Mouse (Mus musculus) neural tube, embryonic 14.5 days (tissue): ENCODE measurements around the gene Plin2. TPM values are rescaled to one million over a fixed set of nuclear protein-coding genes. Genes with fewer than 3 reads are reported as not detected.

ENCODE experiments used
- ATAC-seq: fragments of 200-750 bp; cut with Nextera tagmentation; 2 replicates; pipeline ENCODE4 v1.8.0; 2017; ENCODE audit warnings: low read depth, mild to moderate bottlenecking, moderate TSS enrichment, moderate library complexity
- H3K27ac ChIP-seq: fragments of 300-500 bp; sonication (generic); 2 replicates; pipeline ENCODE4 v1.5.1; 2014; ENCODE audit warnings: low read depth, mild to moderate bottlenecking, control low read depth, low read length, moderate library complexity, mixed read lengths
- H3K27me3 ChIP-seq: fragments of 300-500 bp; sonication (generic); 2 replicates; pipeline ENCODE4 v1.6.1; 2014; ENCODE audit warnings: low read length; ENCODE audit not compliant: control insufficient read depth, insufficient read depth
- H3K36me3 ChIP-seq: fragments of 300-500 bp; sonication (generic); 2 replicates; pipeline ENCODE4 v1.6.1; 2014; ENCODE audit warnings: low read length, mixed read lengths; ENCODE audit not compliant: control insufficient read depth, insufficient read depth
- H3K4me1 ChIP-seq: fragments of 300-500 bp; sonication (generic); 2 replicates; pipeline ENCODE4 v1.6.1; 2014; ENCODE audit warnings: low read length; ENCODE audit not compliant: control insufficient read depth, insufficient read depth
- H3K4me2 ChIP-seq: fragments of 300-500 bp; sonication (generic); 2 replicates; pipeline ENCODE4 v1.6.1; 2014; ENCODE audit warnings: mild to moderate bottlenecking, low read depth, low read length, control low read depth
- H3K4me3 ChIP-seq: fragments of 300-500 bp; sonication (generic); 2 replicates; pipeline ENCODE4 v1.5.1; 2014; ENCODE audit warnings: low read depth, low read length, control low read depth, mixed read lengths
- H3K9ac ChIP-seq: fragments of 300-500 bp; sonication (generic); replicated peaks from 2 replicates; pipeline ENCODE4 v1.6.1; 2014; ENCODE audit warnings: low read depth, mild to moderate bottlenecking, control low read depth, low read length, mixed read lengths
- H3K9me3 ChIP-seq: fragments of 300-500 bp; sonication (generic); 2 replicates; pipeline ENCODE4 v1.6.1; 2016; ENCODE audit warnings: low read length; ENCODE audit not compliant: control insufficient read depth
- WGBS: fragments of 180-500 bp; shearing (Covaris S2); extraction: QIAGEN DNeasy Blood & Tissue Kit; methylation state at CpG from one replicate; pipeline ENCODE4 v1.1.7; 2014; 5-methylcytosine and 5-hydroxymethylcytosine counted together
- polyA plus RNA-seq: library from polyadenylated mRNA; unstranded; fragments of >200 nt; fragmentation: Nextera tagmentation; extraction: Ambion mirVana; gene quantifications from 2 replicates; pipeline ENCODE4 v1.2.1, GENCODE M21; 2014

Plin2 gene
- 33.9 and 53.9 TPM in 2 replicates for polyA plus RNA-seq

DNA sequence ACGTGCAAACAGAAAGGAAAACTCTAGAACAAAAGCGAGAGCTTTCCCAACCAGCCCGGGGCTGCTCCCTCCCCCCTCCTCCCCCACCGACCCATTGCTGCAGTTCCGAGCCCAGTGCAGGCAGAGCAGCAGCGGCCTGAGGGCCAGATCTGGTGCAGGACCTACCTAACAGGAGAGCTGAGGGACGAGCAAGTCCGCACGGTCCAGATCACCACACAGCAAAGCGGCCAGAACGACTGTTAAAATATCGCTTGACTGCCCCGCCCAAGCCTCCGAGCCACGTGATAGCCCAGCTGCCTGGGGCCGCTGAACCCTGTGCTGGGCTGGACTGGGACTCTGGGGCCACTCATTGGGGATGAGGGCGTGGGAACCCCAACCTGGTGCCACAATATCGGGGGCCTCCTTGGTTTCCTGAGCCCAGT is at the start of gene Plin2:
TSS of gene Plin2 (minus strand) at position 281 of the 422 bp plus-strand sequence.
- H3K9me3 ChIP-seq = no peaks in the 10 kb centered on the region
- WGBS = 0% methylated on average over 18 of the region's 18 CpGs
- H3K36me3 ChIP-seq = no peaks in the 10 kb centered on the region
- peak within 1 kb of the TSS; percentile 69 for H3K4me2 ChIP-seq
- peak within 1 kb of the TSS; percentile 45 for H3K4me3 ChIP-seq
- peak; percentile 88 for ATAC-seq
- no peaks in the 10 kb centered on the region for H3K27me3 ChIP-seq
- H3K9ac ChIP-seq = peak within 1 kb of the TSS; percentile 64
- no peaks in the 10 kb centered on the region for H3K4me1 ChIP-seq
- 0 out of 2 replicates have a peak within 1 kb of the TSS, but pooled peaks have one; percentile 45 for H3K27ac ChIP-seq

DNA sequence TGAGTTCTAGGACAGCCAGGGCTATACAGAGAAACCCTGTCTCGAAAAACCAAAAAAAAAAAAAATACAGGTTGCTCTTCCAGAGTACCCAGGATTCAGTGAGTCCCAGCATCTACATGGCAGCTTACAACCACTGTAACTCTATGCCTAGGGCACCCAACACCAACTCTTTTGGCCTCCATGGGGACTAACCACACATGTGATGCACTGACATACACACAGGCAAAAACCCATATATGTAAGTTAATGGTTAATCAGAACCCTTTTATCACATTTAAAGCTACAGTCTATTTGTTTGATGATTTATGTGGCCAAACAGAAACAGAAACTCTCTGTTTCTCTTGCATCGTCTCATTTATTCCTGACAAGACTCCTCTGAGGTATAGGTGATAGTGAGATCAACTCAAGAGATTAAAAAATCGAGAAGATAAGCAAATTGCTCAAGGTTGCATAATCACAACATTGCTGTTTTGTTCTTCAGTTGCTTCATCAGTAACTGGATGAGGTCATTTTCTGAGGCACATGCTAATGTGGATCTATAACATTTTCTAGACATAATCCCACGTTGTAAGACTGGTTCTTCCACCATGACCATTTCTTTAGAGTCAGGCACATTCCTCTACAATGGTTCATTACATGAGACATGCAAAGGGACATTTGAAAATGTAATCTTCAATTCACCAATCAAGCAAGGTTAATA is 49.2 kb upstream of the Plin2 start:
- no peaks in the 10 kb centered on the region for H3K9me3 ChIP-seq
- WGBS = 79% methylated on average over 4 of the region's 4 CpGs
- H3K4me1 ChIP-seq = no peaks in the 10 kb centered on the region
- H3K36me3 ChIP-seq = no peaks in the 10 kb centered on the region
- no peak overlapping the region for H3K27ac ChIP-seq
- H3K27me3 ChIP-seq = no peaks in the 10 kb centered on the region
- no peak overlapping the region for H3K4me2 ChIP-seq
- no peak overlapping the region for H3K4me3 ChIP-seq
- no peak for ATAC-seq
- no peak overlapping the region for H3K9ac ChIP-seq

DNA sequence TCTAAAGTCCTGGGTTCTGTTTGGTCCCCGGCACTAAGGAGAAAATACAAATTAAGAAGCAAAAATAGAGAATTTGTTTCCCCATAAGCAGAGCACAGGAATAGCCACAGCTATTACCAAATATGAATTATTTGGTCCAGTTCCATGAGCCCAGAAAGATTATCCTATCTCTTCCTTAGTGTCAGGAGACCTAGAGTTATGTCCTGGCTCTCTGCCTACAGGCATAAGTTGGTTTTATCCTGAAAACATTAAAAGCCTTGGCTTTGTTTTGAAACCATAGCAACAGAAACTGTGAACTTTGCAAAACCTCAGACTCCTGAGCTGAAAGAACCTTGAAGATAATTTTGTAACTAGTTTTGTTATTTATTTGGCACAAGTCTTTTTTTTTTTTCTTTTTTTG is 47.3 kb upstream of the Plin2 start:
- no peak overlapping the region for H3K27ac ChIP-seq
- H3K4me3 ChIP-seq = no peak overlapping the region
- 90% methylated on average over 1 of the region's 1 CpGs for WGBS
- no peak overlapping the region for H3K4me2 ChIP-seq
- H3K27me3 ChIP-seq = no peaks in the 10 kb centered on the region
- no peaks in the 10 kb centered on the region for H3K36me3 ChIP-seq
- H3K4me1 ChIP-seq = no peaks in the 10 kb centered on the region
- no peaks in the 10 kb centered on the region for H3K9me3 ChIP-seq
- H3K9ac ChIP-seq = no peak overlapping the region
- no peak for ATAC-seq

DNA sequence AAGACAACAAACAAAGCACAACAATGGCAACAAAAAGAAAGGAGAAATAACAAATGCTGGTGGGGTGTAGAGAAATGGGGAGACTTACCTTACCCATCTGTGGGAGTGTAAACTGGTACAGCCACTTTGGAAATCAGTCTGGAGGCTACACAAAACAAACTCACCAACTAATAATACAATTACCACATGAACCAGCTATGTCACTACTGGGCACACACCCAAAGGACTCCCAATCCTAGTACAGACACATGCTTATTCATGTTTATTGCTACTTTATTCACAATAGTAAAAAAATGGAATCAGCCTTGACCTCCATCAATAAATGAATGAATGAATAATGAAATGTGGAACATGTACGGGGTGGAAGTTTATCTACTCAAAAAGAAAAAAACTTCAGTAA is 45.5 kb upstream of the Plin2 start:
- H3K4me2 ChIP-seq = no peak overlapping the region
- H3K27me3 ChIP-seq = no peaks in the 10 kb centered on the region
- 98% methylated on average over 1 of the region's 1 CpGs for WGBS

DNA sequence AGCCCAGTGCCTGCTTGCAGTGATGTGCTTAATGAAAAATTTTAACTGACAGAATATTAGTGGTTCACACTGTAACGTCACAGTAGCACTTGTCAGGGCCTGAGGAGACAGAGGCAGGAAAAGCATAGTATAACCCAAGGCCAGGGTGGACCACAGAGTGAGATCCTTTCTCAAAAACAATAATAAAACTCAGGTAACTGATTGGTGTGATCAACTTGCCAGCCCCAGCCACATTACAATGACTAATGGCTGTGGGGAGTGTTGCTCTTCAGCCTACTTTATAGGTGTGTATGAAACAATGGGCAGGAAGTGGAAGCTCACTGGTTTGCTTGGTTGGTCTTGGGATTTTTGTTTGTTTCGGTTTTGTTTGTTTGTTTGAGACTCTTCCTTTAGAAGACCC is 43.7 kb upstream of the Plin2 start:
- Histone ChIP-seq H3K27me3 (no peaks in the 10 kb centered on the region), H3K4me2 (no peak overlapping the region), H3K36me3 (no peaks in the 10 kb centered on the region), H3K27ac (no peak overlapping the region), H3K4me1 (no peaks in the 10 kb centered on the region), H3K9ac (no peak overlapping the region), H3K9me3 (no peaks in the 10 kb centered on the region), H3K4me3 (no peak overlapping the region)
- WGBS = 66% methylated on average over 2 of the region's 2 CpGs
- ATAC-seq = no peak

More for the DNA sequence above, 45.5 kb upstream of the Plin2 start:
- Histone ChIP-seq H3K27ac (no peak overlapping the region), H3K4me1 (no peaks in the 10 kb centered on the region), H3K36me3 (no peaks in the 10 kb centered on the region), H3K9ac (no peak overlapping the region), H3K4me3 (no peak overlapping the region), H3K9me3 (no peaks in the 10 kb centered on the region)
- no peak for ATAC-seq

DNA sequence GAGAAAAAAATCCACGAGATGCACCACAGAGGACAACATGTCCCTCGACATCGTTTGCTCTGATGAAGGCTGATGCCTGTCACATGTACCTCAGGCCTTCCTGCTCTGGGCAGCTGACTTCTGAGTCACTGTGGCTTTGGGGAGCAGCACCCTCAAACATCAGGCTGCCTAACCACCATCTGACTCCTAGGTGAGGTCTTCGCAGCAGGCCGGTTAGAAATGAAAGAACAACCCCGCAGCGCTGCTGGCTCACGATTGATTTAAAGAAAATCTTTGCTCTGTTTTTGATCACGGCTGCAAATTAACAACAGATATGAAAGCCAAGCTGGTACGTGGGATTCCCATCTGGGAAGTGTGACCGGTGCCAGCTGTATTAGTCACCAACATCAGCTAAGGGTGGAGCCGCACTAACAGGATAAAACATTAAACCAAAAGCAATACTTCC is 42.9 kb upstream of the Plin2 start:
- Histone ChIP-seq H3K9me3 (no peaks in the 10 kb centered on the region), H3K27ac (no peak overlapping the region), H3K4me2 (no peak overlapping the region), H3K27me3 (no peaks in the 10 kb centered on the region), H3K9ac (no peak overlapping the region), H3K4me1 (no peaks in the 10 kb centered on the region), H3K36me3 (no peaks in the 10 kb centered on the region), H3K4me3 (no peak overlapping the region)
- 89% methylated on average over 12 of the region's 12 CpGs for WGBS
- ATAC-seq = no peak

DNA sequence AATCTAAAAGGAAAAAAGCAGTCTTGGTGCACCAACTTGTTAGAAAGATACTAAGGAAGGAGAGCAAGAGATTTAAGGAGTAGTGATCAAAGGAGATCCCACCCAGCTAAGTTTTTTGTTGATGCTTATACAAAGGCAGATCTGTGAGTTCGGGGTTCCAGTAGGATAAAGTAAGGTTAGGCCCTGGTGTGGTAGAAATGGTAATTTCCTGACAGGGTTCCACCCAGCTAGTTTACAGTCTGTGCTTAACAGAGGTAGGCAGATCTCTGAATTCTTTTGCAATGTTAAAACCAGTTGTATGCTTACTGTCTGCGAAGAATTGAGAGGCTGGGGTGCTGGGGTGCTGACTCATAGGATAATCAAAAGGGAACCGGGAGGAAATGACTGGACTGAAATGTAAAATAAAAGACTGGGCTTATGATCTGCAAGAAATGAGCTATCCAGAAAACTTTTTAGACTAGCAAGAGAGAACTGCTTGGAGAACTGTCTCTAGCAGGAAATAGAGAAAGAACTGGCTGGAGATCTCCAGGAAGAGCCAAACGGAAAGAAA is 40.9 kb upstream of the Plin2 start:
- Histone ChIP-seq H3K4me2 (no peak overlapping the region), H3K4me3 (no peak overlapping the region), H3K9me3 (no peaks in the 10 kb centered on the region), H3K4me1 (no peaks in the 10 kb centered on the region), H3K36me3 (no peaks in the 10 kb centered on the region), H3K27ac (no peak overlapping the region), H3K27me3 (no peaks in the 10 kb centered on the region), H3K9ac (no peak overlapping the region)
- no peak for ATAC-seq
- WGBS = 71% methylated on average over 4 of the region's 4 CpGs

DNA sequence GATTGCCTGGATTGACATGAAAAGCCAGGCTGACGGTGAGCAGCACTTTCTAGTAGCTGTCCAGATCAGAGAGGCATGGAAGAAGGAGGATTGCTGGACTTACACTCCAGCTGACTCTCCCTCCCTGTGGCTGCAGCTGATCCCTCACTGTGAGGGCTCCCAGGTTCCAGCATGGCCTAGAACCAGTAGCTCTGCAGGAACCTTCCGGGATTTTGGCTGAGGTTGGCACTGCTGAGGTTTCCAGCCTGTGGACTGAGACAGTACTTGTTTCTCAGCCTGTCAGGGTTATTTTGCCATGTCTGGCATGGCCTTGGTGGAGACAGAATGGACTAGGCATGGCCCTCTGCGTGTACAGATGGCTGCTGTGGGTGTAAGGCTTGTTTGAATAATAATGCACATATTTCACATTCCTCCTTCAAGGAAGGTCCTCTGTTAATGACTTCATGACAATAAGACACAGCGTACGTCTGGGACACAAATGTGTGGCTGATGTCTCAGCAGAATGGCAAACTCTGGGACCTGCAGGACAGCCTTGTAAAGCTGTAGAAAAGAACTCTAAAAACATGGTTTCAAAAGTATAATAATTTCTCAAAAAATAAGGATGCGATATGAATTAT is 40.3 kb upstream of the Plin2 start:
- 65% methylated on average over 6 of the region's 6 CpGs for WGBS
- Histone ChIP-seq H3K4me3 (no peak overlapping the region), H3K27ac (no peak overlapping the region), H3K4me2 (no peak overlapping the region), H3K4me1 (no peaks in the 10 kb centered on the region), H3K36me3 (no peaks in the 10 kb centered on the region), H3K27me3 (no peaks in the 10 kb centered on the region), H3K9ac (no peak overlapping the region), H3K9me3 (no peaks in the 10 kb centered on the region)
- no peak for ATAC-seq

DNA sequence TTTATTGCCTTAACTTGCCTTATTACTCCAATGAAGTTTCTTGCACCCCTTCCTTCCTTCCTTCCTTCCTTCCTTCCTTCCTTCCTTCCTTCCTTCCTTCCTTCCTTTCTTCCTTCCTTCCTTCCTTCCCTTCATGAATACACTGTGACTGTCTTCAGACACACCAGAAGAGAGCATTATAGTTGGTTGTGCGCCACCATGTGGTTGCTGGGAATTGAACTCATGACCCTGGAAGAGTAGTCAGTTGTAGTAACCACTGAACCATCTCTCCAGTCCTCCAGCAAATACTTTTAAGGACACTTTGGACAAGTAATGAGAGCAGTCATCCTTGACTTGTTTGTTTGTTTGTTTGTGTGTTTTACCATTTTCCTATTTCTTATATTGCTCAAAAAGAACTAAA is 38.9 kb upstream of the Plin2 start:
- H3K27ac ChIP-seq = no peak overlapping the region
- no peaks in the 10 kb centered on the region for H3K27me3 ChIP-seq
- no peak overlapping the region for H3K9ac ChIP-seq
- no peaks in the 10 kb centered on the region for H3K36me3 ChIP-seq
- no peak overlapping the region for H3K4me3 ChIP-seq
- WGBS = 47% methylated on average over 1 of the region's 1 CpGs
- no peak overlapping the region for H3K4me2 ChIP-seq
- no peaks in the 10 kb centered on the region for H3K9me3 ChIP-seq
- ATAC-seq = no peak
- H3K4me1 ChIP-seq = no peaks in the 10 kb centered on the region
